In genomic region chr3:83704559-83704958, GRCm38 (mm10) we compare ENCODE assay signal across 23 mouse cellular contexts.
A peak's percentile ranks its signal among the peaks of the same experiment; 100 is the strongest.
DNase-seq lines count a peak whose midpoint lies in the region; ATAC-seq lines count a peak whose summit lies in the region.
"Had no signal": no experiment of that assay in that cellular context is flagged by ENCODE, and none has a peak within 500 bp of the region (broad histone marks: within the 10 kb centered on the region; RNA-seq: fewer than 3 reads in every experiment).

No protein-coding gene starts in this region.

- H3K36me3 ChIP-seq in kidney, embryonic 14.5 days (ENCODE audit: control insufficient read depth, insufficient read depth, low read length), result no peaks in the 10 kb centered on the region
- H3K36me3 ChIP-seq: embryonic facial prominence, embryonic 15.5 days; forebrain, embryonic 10.5 days; heart, embryonic 10.5 days; midbrain, embryonic 10.5 days; neural tube, embryonic 12.5 days had no signal

- ATAC-seq in kidney, embryonic 14.5 days (ENCODE audit: low FRiP score, low TSS enrichment), result no peak
- ATAC-seq: activated CD4-positive, CD25-positive, alpha-beta regulatory T cell, adult 4 months; hindbrain, embryonic 16.5 days; intestine, postnatal 0 days; Patski had no signal

- no peak overlapping the region for H3K9ac ChIP-seq in kidney, embryonic 14.5 days (ENCODE audit: low read depth, low read length)
- H3K9ac ChIP-seq: embryonic facial prominence, embryonic 15.5 days; neural tube, embryonic 12.5 days had no signal

- no peaks in the 10 kb centered on the region for H3K9me3 ChIP-seq in kidney, embryonic 14.5 days (ENCODE audit: control insufficient read depth, low read length)
- H3K9me3 ChIP-seq: embryonic facial prominence, embryonic 15.5 days; forebrain, embryonic 10.5 days; heart, embryonic 10.5 days; midbrain, embryonic 10.5 days; neural tube, embryonic 12.5 days had no signal

- H3K4me2 ChIP-seq in kidney, embryonic 14.5 days (replicated peaks; ENCODE audit: low read depth, low read length), result no peak overlapping the region
- H3K4me2 ChIP-seq: embryonic facial prominence, embryonic 15.5 days; neural tube, embryonic 12.5 days had no signal

- H3K4me3 ChIP-seq in kidney, embryonic 14.5 days (ENCODE audit: low read length), result no peak overlapping the region
- H3K4me3 ChIP-seq: embryonic facial prominence, embryonic 15.5 days; forebrain, embryonic 10.5 days; heart, embryonic 10.5 days; midbrain, embryonic 10.5 days; neural tube, embryonic 12.5 days had no signal

- peak; percentile 58 for DNase-seq in adrenal gland, adult 2 months
- no peak for DNase-seq in adrenal gland, postnatal 25 days
- DNase-seq in kidney, adult 18-20 months, result peak; percentile 21
- peak; percentile 11 for DNase-seq in 3T3-L1 (ENCODE audit: low read depth, low spot score)
- peak; percentile 3 for DNase-seq in brain, adult 2 months (ENCODE audit: low read depth, low spot score)
- no peak for DNase-seq in right cerebral cortex, adult 18-20 months
- no peak for DNase-seq in layer of hippocampus, adult 8-10 months (ENCODE audit: low spot score in 2 of 2)
- DNase-seq: B cell, adult 2 months; cerebellum, adult 18-20 months; gastrocnemius, postnatal 14 days; liver; lung, adult 2 months; lung, postnatal 4 days had no signal

- H3K4me1 ChIP-seq in kidney, embryonic 14.5 days (ENCODE audit: control insufficient read depth, insufficient read depth, low read length), result peaks cover 10% of the 10 kb centered on the region; the same call in 1 of the 2 replicates
- H3K4me1 ChIP-seq: embryonic facial prominence, embryonic 15.5 days; heart, embryonic 10.5 days; midbrain, embryonic 10.5 days; neural tube, embryonic 12.5 days had no signal

- 72% methylated on average over 11 of the region's 11 CpGs for WGBS in kidney, embryonic 14.5 days

- no peaks in the 10 kb centered on the region for H3K27me3 ChIP-seq in kidney, embryonic 14.5 days (ENCODE audit: control insufficient read depth, insufficient read depth, low read length)
- H3K27me3 ChIP-seq: embryonic facial prominence, embryonic 15.5 days; neural tube, embryonic 12.5 days had no signal

- H3K27ac ChIP-seq in kidney, embryonic 14.5 days (ENCODE audit: low read depth, low read length), result no peak overlapping the region
- H3K27ac ChIP-seq: embryonic facial prominence, embryonic 15.5 days; forebrain, embryonic 10.5 days; heart, embryonic 10.5 days; midbrain, embryonic 10.5 days; neural tube, embryonic 12.5 days had no signal

Comparison
In these comparisons a context has a peak if more than half of its experiments do, and no peak if none do; other contexts are left out.
1. DNase-seq: peak in adrenal gland, adult 2 months (single experiment), kidney, adult 18-20 months (single experiment), 3T3-L1 (single experiment) and brain, adult 2 months (single experiment); none in adrenal gland, postnatal 25 days (single experiment), right cerebral cortex, adult 18-20 months (single experiment) and layer of hippocampus, adult 8-10 months (0 of 2).